Mouse (Mus musculus) lung, postnatal 25 days (tissue): ENCODE results near the gene Hoxa5.
A peak's percentile ranks its signal among the peaks of the same experiment; 100 is the strongest.

Source experiments
- DNase-seq: peaks from one replicate; pipeline ENCODE4 v3.0.0; 2022; ENCODE audit warnings: low spot score

Hoxa5 gene

DNA sequence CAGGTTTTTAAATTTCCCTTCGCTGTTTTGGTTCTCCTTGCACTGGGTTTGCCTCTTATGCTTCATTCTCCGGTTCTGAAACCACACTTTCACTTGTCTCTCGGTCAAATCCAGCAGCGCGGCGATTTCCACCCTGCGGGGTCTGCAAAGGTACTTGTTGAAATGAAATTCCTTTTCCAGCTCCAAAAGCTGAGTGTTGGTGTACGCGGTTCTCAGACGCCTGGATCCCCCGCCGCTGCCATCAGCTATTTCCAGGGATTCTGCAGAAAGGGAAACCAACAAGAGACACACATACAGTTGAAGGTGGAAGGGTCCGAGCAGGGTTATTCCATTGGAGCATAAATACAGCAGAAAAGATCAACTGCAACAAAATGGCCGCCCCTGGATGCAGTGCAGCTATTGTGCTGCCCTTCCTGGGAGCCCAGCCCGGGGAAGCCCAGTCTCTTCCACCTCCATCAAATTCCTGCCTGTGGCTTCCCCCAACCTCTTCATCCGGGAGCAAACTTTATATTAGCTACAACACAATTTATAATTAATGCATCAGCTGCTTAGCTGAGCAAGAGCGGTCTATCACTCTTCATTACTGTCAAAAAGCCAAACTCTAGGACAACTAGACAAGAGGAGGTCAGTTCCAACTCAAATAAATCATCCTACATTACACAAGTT is 40.9 kb downstream of the Hoxa5 start:
- no peak for DNase-seq

DNA sequence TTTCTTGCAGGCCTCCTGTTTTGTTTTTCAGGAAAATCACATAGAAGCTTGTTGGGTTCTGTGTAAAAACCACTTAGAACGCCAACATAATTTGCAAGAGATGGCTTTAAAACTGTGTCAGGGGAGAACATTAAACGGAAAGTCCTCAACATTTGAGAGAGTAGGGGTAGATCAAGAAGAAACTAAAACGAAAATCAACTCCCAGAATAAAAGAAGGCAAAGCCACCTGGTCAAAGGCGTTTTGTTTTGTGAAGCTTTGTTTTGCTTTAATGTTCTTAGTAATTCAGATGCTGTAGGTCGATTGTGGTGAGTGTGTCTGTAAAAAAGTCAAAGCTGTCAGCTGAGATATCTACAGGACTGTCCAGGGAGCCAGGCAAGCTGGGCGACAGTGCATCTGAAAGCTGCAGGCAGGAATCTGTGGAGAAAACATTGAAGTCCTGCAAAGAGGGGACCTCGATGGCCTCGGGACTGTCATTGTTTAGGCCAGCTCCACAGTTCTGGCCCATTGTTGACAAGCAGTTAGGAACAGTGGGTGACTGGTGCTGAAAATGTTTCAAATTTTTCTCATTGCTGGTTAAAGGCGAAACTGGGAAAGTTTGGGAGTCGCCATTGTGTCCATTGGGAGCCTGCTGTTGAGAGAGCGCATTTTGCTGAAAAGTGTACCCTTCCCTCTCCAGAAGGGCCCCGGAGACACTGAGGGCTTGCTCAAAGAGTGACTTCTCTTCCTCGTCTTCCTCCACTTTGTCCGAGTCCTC is 41.6 kb downstream of the Hoxa5 start:
- DNase-seq: no peak

GRCm38 (mm10) chr6:52162093-52162380 is 42.4 kb downstream of the Hoxa5 start:
- no peak for DNase-seq

DNA sequence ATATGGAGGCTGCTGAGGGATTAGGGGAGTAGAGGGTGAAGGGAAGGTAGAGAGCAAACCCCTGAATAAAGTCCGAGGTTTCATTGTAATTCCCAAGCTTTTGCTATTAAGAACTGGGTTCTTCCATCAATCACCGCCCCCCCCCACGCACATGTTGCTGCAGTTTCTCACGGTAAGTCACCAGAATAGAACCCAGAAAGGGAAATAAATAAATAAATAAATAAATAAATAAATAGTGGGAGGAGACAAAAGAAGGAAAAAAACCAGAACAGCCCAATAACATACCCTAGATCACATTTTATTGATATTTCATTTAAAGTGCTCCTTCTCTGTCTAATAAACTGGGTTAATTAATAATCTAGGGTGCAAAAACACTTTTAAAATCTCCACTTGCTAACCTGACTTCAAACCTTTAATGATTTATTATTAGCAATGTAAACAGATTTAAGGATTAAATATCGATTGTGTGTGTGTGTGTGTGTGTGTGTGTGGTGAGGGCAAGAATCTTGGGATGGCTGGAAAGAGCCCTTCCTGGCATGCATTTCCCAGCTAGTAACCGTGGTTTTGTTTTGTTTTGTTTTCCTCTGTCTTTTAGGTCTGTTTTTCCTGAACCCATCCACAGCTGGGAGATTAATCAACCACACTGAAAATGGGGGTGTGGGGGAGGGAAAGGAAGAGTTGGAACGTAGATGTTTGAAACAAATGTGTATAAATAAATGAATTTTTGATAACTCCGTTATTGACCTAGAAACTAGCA is 42.9 kb downstream of the Hoxa5 start:
- DNase-seq: no peak

DNA sequence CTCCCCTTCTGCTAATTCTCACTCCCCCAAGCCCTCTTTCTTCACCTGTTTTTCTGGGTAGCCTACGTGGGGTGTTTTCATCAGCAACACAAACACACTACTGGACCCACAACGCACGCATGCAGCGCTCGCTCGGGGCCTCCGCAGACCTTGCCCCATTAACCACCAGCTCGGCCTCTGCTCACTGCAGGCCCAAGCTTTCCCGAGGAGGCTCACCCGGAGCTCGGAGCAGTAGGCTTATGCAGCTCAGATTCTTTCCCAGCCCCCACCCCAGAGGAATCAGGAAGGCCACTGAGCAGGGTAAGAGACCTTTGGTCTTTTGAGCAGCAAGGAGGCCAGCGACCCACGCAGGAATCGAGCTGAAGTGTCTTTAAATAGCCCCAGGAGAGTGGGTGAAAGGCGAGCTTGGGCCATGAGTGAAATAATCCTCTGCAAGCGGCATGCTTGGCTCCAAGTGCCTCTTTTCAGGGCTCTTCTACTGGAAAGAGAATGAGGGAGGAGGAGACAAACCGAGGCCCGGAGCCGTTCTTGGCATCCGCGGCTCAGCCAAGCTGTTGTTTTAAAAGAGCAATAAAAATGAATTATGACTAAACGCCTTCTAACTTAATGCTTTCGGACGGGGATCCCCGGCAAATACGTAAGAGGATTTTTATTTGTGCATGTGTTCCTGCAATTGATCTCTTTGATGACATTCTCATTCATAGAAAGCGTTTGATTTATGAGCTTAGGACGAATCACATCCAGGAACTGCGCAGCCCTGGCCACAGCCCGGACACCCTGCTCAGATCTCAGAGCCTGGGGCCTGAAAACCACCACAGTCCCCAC is 43.7 kb downstream of the Hoxa5 start:
- no peak for DNase-seq

DNA sequence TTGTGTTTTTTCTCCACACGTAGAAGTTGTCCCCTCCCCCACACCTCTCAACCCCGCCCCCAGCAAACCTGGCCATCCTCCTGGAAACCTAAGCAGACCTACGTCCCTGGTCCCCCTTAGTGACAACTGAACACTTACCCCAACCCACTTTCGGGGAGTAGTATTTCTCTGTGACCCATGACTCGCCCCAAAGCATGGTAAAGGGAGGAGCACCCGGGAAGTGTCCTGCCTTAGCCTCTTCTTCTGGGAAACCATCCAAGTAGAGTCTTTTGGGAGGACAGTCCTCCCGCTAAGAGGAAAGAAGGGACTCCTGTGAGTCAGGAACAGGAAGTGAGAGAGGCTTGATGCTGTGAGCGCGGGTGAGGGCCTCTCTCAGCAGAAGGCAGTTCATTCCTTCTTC is 44.4 kb downstream of the Hoxa5 start:
- DNase-seq: no peak

DNA sequence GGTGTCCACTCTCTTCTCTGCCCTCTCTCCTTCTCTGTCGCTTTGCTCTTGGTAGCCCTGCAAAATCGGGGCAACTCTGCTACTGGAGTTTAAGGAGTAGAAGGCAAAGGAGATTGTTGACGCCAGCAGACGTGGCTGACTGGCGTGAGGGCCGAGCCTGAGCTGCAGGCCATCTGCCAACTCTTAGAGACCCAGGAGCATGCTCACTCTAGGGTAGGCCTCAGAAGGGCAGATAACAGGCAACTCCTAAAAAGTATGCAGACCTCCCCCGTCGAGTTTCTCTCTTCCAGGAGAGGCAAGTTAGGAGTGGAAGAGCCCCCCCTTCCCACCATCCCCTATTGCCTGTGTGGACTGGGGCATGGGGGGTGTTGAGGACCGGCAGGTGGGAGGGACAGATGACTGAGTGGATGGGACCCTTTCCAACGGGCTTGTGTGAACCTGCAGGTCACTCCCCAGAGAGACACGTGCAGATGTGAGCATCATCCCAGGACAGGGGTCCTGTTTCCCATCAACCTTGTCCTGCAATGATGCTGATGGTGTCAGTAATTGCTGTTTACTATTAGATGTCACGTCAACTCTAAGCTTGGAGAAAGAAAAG is 45.1 kb downstream of the Hoxa5 start:
- DNase-seq: no peak

- peak; percentile 85 for DNase-seq
Observed at GRCm38 (mm10) chr6:52158276-52159051, 45.9 kb downstream of the Hoxa5 start, which contains the start of gene Hoxa1. Gene Hoxa1, minus strand, starts transcription at chr6:52158317.

- no peak for DNase-seq
Observed at GRCm38 (mm10) chr6:52157466-52158275, 46.7 kb downstream of the Hoxa5 start.

DNA sequence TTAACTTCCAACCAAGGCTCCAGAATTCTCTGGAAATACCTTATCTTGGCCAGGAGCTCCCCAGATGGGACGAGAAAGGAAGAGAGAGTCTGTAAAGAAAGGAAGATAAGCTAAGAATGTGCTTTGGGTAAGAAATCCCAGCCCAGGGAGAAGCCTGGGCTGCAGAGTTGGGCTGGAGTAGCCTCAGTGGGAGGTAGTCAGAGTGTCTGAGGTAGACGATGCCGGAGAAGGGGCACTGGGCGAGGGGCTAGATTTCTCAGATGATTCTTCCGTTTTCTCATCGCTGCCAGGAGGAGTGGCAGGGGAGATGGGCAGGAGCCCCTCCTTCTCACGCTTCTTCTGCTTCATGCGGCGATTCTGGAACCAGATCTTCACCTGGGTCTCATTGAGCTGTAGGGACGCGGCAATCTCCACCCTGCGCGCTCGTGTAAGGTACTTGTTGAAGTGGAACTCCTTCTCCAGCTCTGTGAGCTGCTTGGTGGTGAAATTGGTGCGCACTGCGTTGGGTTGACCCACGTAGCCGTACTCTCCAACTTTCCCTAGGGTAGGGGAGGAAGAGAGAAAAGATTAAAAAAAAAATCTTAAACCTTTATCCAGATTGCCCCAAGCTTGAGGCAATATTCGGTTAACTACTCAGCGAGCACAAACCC is 47.7 kb downstream of the Hoxa5 start:
- DNase-seq: no peak

DNA sequence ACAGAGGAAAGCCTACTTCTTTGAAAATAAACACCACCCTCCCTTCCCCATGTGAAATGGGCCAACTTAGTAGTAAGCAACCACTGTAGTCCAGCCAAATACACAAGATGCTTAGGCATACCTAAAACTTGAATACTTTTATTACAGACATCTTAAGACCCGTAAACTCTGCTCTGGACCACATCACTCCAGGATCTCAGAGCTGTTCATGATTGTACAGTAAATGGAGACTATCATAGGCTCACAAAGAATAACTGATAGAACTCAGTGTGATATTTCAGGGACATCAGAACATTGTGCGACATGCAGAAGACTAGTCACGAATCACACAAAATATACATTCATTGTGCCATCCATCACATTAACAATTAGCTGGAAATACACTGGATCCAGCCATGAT is 48.9 kb downstream of the Hoxa5 start:
- DNase-seq: no peak

- DNase-seq: no peak
Observed at GRCm38 (mm10) chr6:52154044-52154443, 50.3 kb downstream of the Hoxa5 start.

- DNase-seq: no peak
Observed at GRCm38 (mm10) chr6:52153270-52153669, 51.1 kb downstream of the Hoxa5 start.

- no peak for DNase-seq
Observed at GRCm38 (mm10) chr6:52152226-52153193, 51.9 kb downstream of the Hoxa5 start.
